Mouse (Mus musculus) cerebellum, adult 18-20 months (tissue): ENCODE data around the gene Slco2a1.

ENCODE experiments used
- DNase-seq, 2 experiments: peaks; one replicate each; pipeline ENCODE4 v3.0.0; 2021

The Slco2a1 gene

GRCm38 (mm10) chr9:102988462-102988861, at the start of gene Slco2a1:
Gene Slco2a1 (plus strand): TSS chr9:102988712.
- no peak for DNase-seq

- DNase-seq = no peak
These were observed 46.3 kb upstream of the Slco2a1 start for GRCm38 (mm10) chr9:102942221-102942620.

- DNase-seq = no peak
These were observed 43.6 kb upstream of the Slco2a1 start for GRCm38 (mm10) chr9:102944891-102945290.

GRCm38 (mm10) chr9:102946469-102947015, 42.0 kb upstream of the Slco2a1 start:
- DNase-seq = no peak

GRCm38 (mm10) chr9:102948706-102949105, 39.8 kb upstream of the Slco2a1 start:
- no peak for DNase-seq

- no peak for DNase-seq
These were observed 37.2 kb upstream of the Slco2a1 start for GRCm38 (mm10) chr9:102951091-102951994.

- DNase-seq = no peak
These were observed 32.6 kb upstream of the Slco2a1 start for GRCm38 (mm10) chr9:102955866-102956265.

GRCm38 (mm10) chr9:102958703-102959102, 29.8 kb upstream of the Slco2a1 start:
- DNase-seq = no peak

GRCm38 (mm10) chr9:102961356-102962092, 27.0 kb upstream of the Slco2a1 start:
- DNase-seq = no peak

- no peak for DNase-seq
These were observed 26.3 kb upstream of the Slco2a1 start for GRCm38 (mm10) chr9:102962093-102962788.

GRCm38 (mm10) chr9:102963321-102963720, 25.2 kb upstream of the Slco2a1 start:
- DNase-seq = no peak

- no peak for DNase-seq
These were observed 23.9 kb upstream of the Slco2a1 start for GRCm38 (mm10) chr9:102964644-102965043.

- no peak for DNase-seq
These were observed 16.0 kb upstream of the Slco2a1 start for GRCm38 (mm10) chr9:102972393-102973050.

GRCm38 (mm10) chr9:102975887-102976286, 12.6 kb upstream of the Slco2a1 start:
- DNase-seq = no peak

GRCm38 (mm10) chr9:102977090-102977489, 11.4 kb upstream of the Slco2a1 start:
- no peak for DNase-seq

- DNase-seq = no peak
These were observed 10.6 kb upstream of the Slco2a1 start for GRCm38 (mm10) chr9:102977791-102978492.

GRCm38 (mm10) chr9:102979011-102979700, 9.4 kb upstream of the Slco2a1 start:
- peak; percentile 4 to 9 for DNase-seq

- no peak for DNase-seq
These were observed 8.6 kb upstream of the Slco2a1 start for GRCm38 (mm10) chr9:102979956-102980355.

GRCm38 (mm10) chr9:102980420-102980819, 8.1 kb upstream of the Slco2a1 start:
- no peak for DNase-seq

GRCm38 (mm10) chr9:102981791-102982190, 6.7 kb upstream of the Slco2a1 start:
- DNase-seq = no peak

GRCm38 (mm10) chr9:102982376-102982775, 6.1 kb upstream of the Slco2a1 start:
- no peak for DNase-seq
